Mouse (Mus musculus) MEL (cell line): ENCODE results near the gene Nob1. TPM values are rescaled to one million over a fixed set of nuclear protein-coding genes. Genes with fewer than 3 reads are reported as not detected.

Source experiments
- DNase-seq: peaks from one replicate; pipeline ENCODE4 v3.0.0; 2011; ENCODE audit warnings: low read depth, low spot score
- H3K27ac ChIP-seq: 2 replicates; pipeline ENCODE4 v1.5.1; 2012; ENCODE audit warnings: low read depth, mild to moderate bottlenecking, control low read depth, low read length, moderate library complexity; ENCODE audit not compliant: control insufficient read depth
- H3K27me3 ChIP-seq, 2 experiments: fragments of 150-350 bp in 1 of 2; sonication (generic) in 1 of 2; 2 replicates each; pipeline ENCODE4 v1.6.1; 2012; ENCODE audit warnings: low read length in 2 of 2, mild to moderate bottlenecking in 2 of 2, improper control_type of control experiment in 1 of 2, moderate library complexity in 1 of 2; ENCODE audit not compliant: insufficient read depth in 2 of 2, control insufficient read depth in 1 of 2
- H3K36me3 ChIP-seq, 2 experiments: 2 replicates each; pipeline ENCODE4 v1.6.1; 2012 to 2014; ENCODE audit warnings: low read length in 2 of 2, improper control_type of control experiment in 1 of 2, inconsistent platforms in 1 of 2, mild to moderate bottlenecking in 1 of 2; ENCODE audit not compliant: insufficient read depth in 2 of 2, control insufficient read depth in 1 of 2
- H3K4me1 ChIP-seq, 2 experiments: fragments of 150-350 bp in 1 of 2; sonication (generic) in 1 of 2; 2 replicates each; pipeline ENCODE4 v1.6.1; 2012; ENCODE audit warnings: low read length in 2 of 2, improper control_type of control experiment in 1 of 2, mild to moderate bottlenecking in 1 of 2; ENCODE audit not compliant: insufficient read depth in 2 of 2, control insufficient read depth in 1 of 2
- H3K4me3 ChIP-seq, 2 experiments: fragments of 150-350 bp in 1 of 2; sonication (generic) in 1 of 2; 2 replicates each; pipeline ENCODE4 v1.5.1; 2012; ENCODE audit warnings: low read depth in 2 of 2, low read length in 2 of 2, mild to moderate bottlenecking in 2 of 2, moderate library complexity in 2 of 2, control low read depth in 1 of 2, improper control_type of control experiment in 1 of 2; ENCODE audit not compliant: control insufficient read depth in 1 of 2, insufficient read depth in 1 of 2
- H3K79me2 ChIP-seq: 2 replicates; pipeline ENCODE4 v1.6.1; 2012; ENCODE audit warnings: mild to moderate bottlenecking, low read length, moderate library complexity; ENCODE audit not compliant: control insufficient read depth, poor library complexity, insufficient read depth
- H3K9ac ChIP-seq: 2 replicates; pipeline ENCODE4 v1.6.1; 2012; ENCODE audit warnings: low read depth, mild to moderate bottlenecking, control low read depth, low read length, moderate library complexity; ENCODE audit not compliant: control insufficient read depth, poor library complexity, severe bottlenecking
- H3K9me3 ChIP-seq: fragments of 150-350 bp; sonication (generic); replicated peaks from 2 replicates; pipeline ENCODE4 v1.6.1; 2012; ENCODE audit warnings: mild to moderate bottlenecking, low read length, improper control_type of control experiment, moderate library complexity; ENCODE audit not compliant: insufficient read depth
- BHLHE40 ChIP-seq: IDR thresholded peaks from 2 replicates; pipeline ENCODE4 v1.6.1; 2012; ENCODE audit warnings: low read depth, mild to moderate bottlenecking, inconsistent platforms, low read length, improper control_type of control experiment, borderline replicate concordance
- CHD1 ChIP-seq: IDR thresholded peaks from 2 replicates; pipeline ENCODE4 v1.6.1; 2012; ENCODE audit warnings: low read depth, mild to moderate bottlenecking, inconsistent platforms, low read length, improper control_type of control experiment
- CTCF ChIP-seq, 3 experiments: IDR thresholded peaks in 2 of 3; conservative IDR thresholded peaks in 1 of 3; 2 replicates each; pipeline ENCODE4 v1.5.1; 2011 to 2012; ENCODE audit warnings: low read length in 3 of 3, low read depth in 2 of 3, mild to moderate bottlenecking in 2 of 3, improper control_type of control experiment in 1 of 3, inconsistent platforms in 1 of 3, mixed read lengths in 1 of 3, moderate library complexity in 1 of 3; ENCODE audit not compliant: control insufficient read depth in 1 of 3, insufficient read depth in 1 of 3, poor library complexity in 1 of 3, severe bottlenecking in 1 of 3
- E2F4 ChIP-seq: IDR thresholded peaks from 2 replicates; pipeline ENCODE4 v1.6.1; 2011; ENCODE audit warnings: low read depth, low read length, improper control_type of control experiment, borderline replicate concordance
- ELF1 ChIP-seq: IDR thresholded peaks from 2 replicates; pipeline ENCODE4 v1.6.1; 2014; ENCODE audit warnings: low read depth, mild to moderate bottlenecking, inconsistent platforms, low read length, improper control_type of control experiment, moderate library complexity
- GABPA ChIP-seq: IDR thresholded peaks from 2 replicates; pipeline ENCODE4 v1.6.1; 2012; ENCODE audit warnings: low read depth, mild to moderate bottlenecking, inconsistent platforms, low read length, improper control_type of control experiment, moderate library complexity
- KAT2A ChIP-seq: conservative IDR thresholded peaks from 2 replicates; pipeline ENCODE4 v1.6.1; 2012; ENCODE audit warnings: low read depth, low read length, improper control_type of control experiment, inconsistent platforms
- MAFK ChIP-seq: IDR thresholded peaks from 2 replicates; pipeline ENCODE4 v1.6.1; 2011; ENCODE audit warnings: low read depth, mild to moderate bottlenecking, low read length, improper control_type of control experiment, borderline replicate concordance
- MAX ChIP-seq: IDR thresholded peaks from 2 replicates; pipeline ENCODE4 v1.6.1; 2011; ENCODE audit warnings: low read length, improper control_type of control experiment
- MAZ ChIP-seq: IDR thresholded peaks from 2 replicates; pipeline ENCODE4 v1.6.1; 2012; ENCODE audit warnings: low read depth, mild to moderate bottlenecking, inconsistent platforms, low read length, improper control_type of control experiment
- MYB ChIP-seq: IDR thresholded peaks from 2 replicates; pipeline ENCODE4 v1.6.1; 2011; ENCODE audit warnings: mild to moderate bottlenecking, low read depth, low read length, improper control_type of control experiment
- NELFE ChIP-seq: IDR thresholded peaks from 2 replicates; pipeline ENCODE4 v1.6.1; 2011; ENCODE audit warnings: low read depth, low read length, improper control_type of control experiment
- POLR2A ChIP-seq, 2 experiments: IDR thresholded peaks; 2 replicates each; pipeline ENCODE4 v1.6.1; 2011 to 2012; ENCODE audit warnings: low read length in 2 of 2, mild to moderate bottlenecking in 2 of 2, control low read depth in 1 of 2, improper control_type of control experiment in 1 of 2, low read depth in 1 of 2, moderate library complexity in 1 of 2; ENCODE audit not compliant: control insufficient read depth in 1 of 2, insufficient read depth in 1 of 2, poor library complexity in 1 of 2
- POLR2AphosphoS2 ChIP-seq: IDR thresholded peaks from 2 replicates; pipeline ENCODE4 v1.6.1; 2011; ENCODE audit warnings: low read length, improper control_type of control experiment
- POLR2AphosphoS5 ChIP-seq: IDR thresholded peaks from 2 replicates; pipeline ENCODE4 v1.6.1; 2012; ENCODE audit warnings: low read depth, borderline replicate concordance, mild to moderate bottlenecking, inconsistent platforms, low read length, moderate library complexity, mixed read lengths
- SMC3 ChIP-seq: IDR thresholded peaks from 2 replicates; pipeline ENCODE4 v1.6.1; 2011; ENCODE audit warnings: low read depth, low read length, improper control_type of control experiment
- TAL1 ChIP-seq: IDR thresholded peaks from 2 replicates; pipeline ENCODE4 v1.6.1; 2012; ENCODE audit warnings: mild to moderate bottlenecking, inconsistent platforms, low read length, moderate library complexity, mixed read lengths
- ZC3H11A ChIP-seq: IDR thresholded peaks from 2 replicates; pipeline ENCODE4 v1.6.1; 2012; ENCODE audit warnings: low read depth, mild to moderate bottlenecking, inconsistent platforms, low read length, improper control_type of control experiment
- ZKSCAN1 ChIP-seq: IDR thresholded peaks from 2 replicates; pipeline ENCODE4 v1.6.1; 2012; ENCODE audit warnings: low read depth, mild to moderate bottlenecking, inconsistent platforms, low read length, improper control_type of control experiment, moderate library complexity
- ZMIZ1 ChIP-seq: IDR thresholded peaks from 2 replicates; pipeline ENCODE4 v1.6.1; 2012; ENCODE audit warnings: low read depth, mild to moderate bottlenecking, inconsistent platforms, low read length, improper control_type of control experiment, moderate library complexity
- polyA plus RNA-seq, 2 experiments: library from polyadenylated mRNA; stranded (reverse) in 1 of 2; unstranded in 1 of 2; fragments of >175 nt in 1 of 2; fragments of >200 nt in 1 of 2; gene quantifications; 2 replicates each; pipeline versions ENCODE4 v1.2.1 to v1.2.4; 2012; ENCODE audit warnings: low replicate concordance in 2 of 2, low read depth in 1 of 2; ENCODE audit not compliant: insufficient read length in 2 of 2, insufficient read depth in 1 of 2, missing spikeins in 1 of 2
- total RNA-seq: library from RNA; depleted of rRNA; stranded (reverse); fragments of 300-350 nt; gene quantifications from 2 replicates; pipeline ENCODE4 v1.2.3, GENCODE M21; 2012

Nob1 gene
- total and polyA plus RNA-seq, 3 experiments, result 125 to 200 (median 144) TPM

DNA sequence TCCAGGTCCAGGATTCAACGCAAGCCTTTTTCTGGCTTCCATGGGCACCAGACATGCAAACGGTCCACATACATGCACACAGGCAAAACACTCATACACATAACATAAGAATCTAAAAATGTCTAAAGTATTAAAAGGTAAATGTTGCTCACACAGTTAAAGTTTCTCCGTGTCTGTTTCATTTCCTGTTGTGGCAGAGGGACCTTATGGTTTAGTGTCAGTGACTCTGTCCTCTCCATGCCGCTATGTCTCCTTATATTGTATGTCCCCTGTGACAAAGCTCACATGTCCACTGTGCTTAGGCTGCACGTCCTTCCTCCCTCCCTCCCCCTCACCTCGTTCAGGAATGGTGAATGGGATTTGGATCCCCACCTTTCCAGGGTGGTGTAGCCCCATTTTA lies 24.8 kb upstream of the Nob1 start:
- Histone ChIP-seq H3K79me2 (no peaks in the 10 kb centered on the region), H3K27ac (no peak overlapping the region), H3K4me3 (no peak overlapping the region), H3K36me3 (no peaks in the 10 kb centered on the region), H3K9me3 (no peaks in the 10 kb centered on the region), H3K27me3 (no peaks in the 10 kb centered on the region)
- no peak for DNase-seq
- TF ChIP-seq TAL1 (no peak), ZKSCAN1 (no peak), E2F4 (no peak), MYB (no peak), SMC3 (no peak), ZC3H11A (no peak), BHLHE40 (no peak), CTCF (IDR thresholded peaks at IDR 0.05 in 2 of 3, conservative IDR thresholded peaks at IDR 0.05 in 1 of 3; ENCODE audit: control insufficient read depth in 1 of 3, insufficient read depth in 1 of 3, low read depth in 2 of 3, low read length in 3 of 3, poor library complexity in 1 of 3, severe bottlenecking in 1 of 3) (no peak), POLR2AphosphoS5 (no peak), KAT2A (no peak), ELF1 (no peak), POLR2AphosphoS2 (no peak), POLR2A (IDR thresholded peaks at IDR 0.05; ENCODE audit: control insufficient read depth in 1 of 2, insufficient read depth in 1 of 2, low read depth in 1 of 2, low read length in 2 of 2, poor library complexity in 1 of 2) (no peak), MAZ (no peak), GABPA (no peak), CHD1 (no peak), MAX (no peak), MAFK (no peak), ZMIZ1 (no peak)
- TF ChIP-seq, all 39 proteins: peak for 0
- no peak overlapping the region for H3K9ac ChIP-seq
- no peaks in the 10 kb centered on the region for H3K4me1 ChIP-seq

DNA sequence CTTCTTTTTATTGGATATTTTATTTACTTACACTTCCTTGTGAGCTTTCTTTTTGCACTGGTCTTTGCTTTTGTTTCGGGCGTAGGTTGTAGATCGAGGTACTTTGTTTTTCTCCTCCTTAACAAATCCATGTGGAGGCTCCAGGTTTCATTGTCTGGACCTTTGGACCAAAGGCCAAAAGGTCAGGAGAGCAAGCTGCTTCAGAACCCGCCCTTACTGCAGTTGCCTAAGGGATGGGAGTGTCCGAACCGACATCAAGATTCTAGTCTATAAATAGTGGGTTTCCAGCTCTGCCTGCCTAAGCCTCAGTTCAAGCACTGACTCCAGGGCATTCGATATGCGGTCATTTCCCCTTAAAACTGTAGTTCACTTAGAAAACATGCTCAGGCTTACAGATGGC lies 24.3 kb upstream of the Nob1 start:
- Histone ChIP-seq H3K79me2 (no peaks in the 10 kb centered on the region), H3K9me3 (no peaks in the 10 kb centered on the region), H3K27ac (no peak overlapping the region), H3K4me3 (no peak overlapping the region)
- DNase-seq, result no peak
- TF ChIP-seq E2F4, result no peak
- TF ChIP-seq NELFE, result no peak
- no peak for TF ChIP-seq SMC3
- no peak for TF ChIP-seq MAX
- TF ChIP-seq, all 39 proteins: peak for 0
- Histone ChIP-seq H3K4me1 (no peaks in the 10 kb centered on the region), H3K9ac (no peak overlapping the region), H3K36me3 (no peaks in the 10 kb centered on the region), H3K27me3 (no peaks in the 10 kb centered on the region)
